Mouse (Mus musculus) heart, embryonic 12.5 days (tissue): ENCODE measurements at regions not wholly inside any gene's neighbourhood (a gene's known extent, or its start where the extent isn't known, plus 50 kb on each side); places are given as distances from the start of the nearest gene placed in this dataset.

Experiments used
- ATAC-seq: fragments of 200-750 bp; cut with Nextera tagmentation; 2 replicates; pipeline ENCODE4 v1.8.0; 2017; ENCODE audit warnings: moderate TSS enrichment, moderate library complexity; ENCODE audit not compliant: insufficient number of reproducible peaks, low FRiP score
- H3K27ac ChIP-seq: fragments of 300-500 bp; sonication (generic); 2 replicates; pipeline ENCODE4 v1.5.1; 2016; ENCODE audit warnings: mild to moderate bottlenecking, moderate library complexity; ENCODE audit not compliant: poor library complexity, severe bottlenecking
- H3K27me3 ChIP-seq: fragments of 300-500 bp; sonication (generic); replicated peaks from 2 replicates; pipeline ENCODE4 v1.6.1; 2016; ENCODE audit warnings: mild to moderate bottlenecking, moderate library complexity
- H3K36me3 ChIP-seq: fragments of 300-500 bp; sonication (generic); 2 replicates; pipeline ENCODE4 v1.6.1; 2016; ENCODE audit warnings: mild to moderate bottlenecking, moderate library complexity
- H3K4me1 ChIP-seq: fragments of 300-500 bp; sonication (generic); replicated peaks from 2 replicates; pipeline ENCODE4 v1.6.1; 2016; ENCODE audit warnings: mild to moderate bottlenecking
- H3K4me2 ChIP-seq: fragments of 300-500 bp; sonication (generic); 2 replicates; pipeline ENCODE4 v1.6.1; 2016; ENCODE audit warnings: mild to moderate bottlenecking, moderate library complexity
- H3K4me3 ChIP-seq: fragments of 300-500 bp; sonication (generic); 2 replicates; pipeline ENCODE4 v1.5.1; 2016; ENCODE audit warnings: mild to moderate bottlenecking
- H3K9ac ChIP-seq: fragments of 300-500 bp; sonication (generic); 2 replicates; pipeline ENCODE4 v1.6.1; 2016; ENCODE audit warnings: mild to moderate bottlenecking, moderate library complexity
- H3K9me3 ChIP-seq: fragments of 300-500 bp; sonication (generic); replicated peaks from 2 replicates; pipeline ENCODE4 v1.6.1; 2016; ENCODE audit warnings: mild to moderate bottlenecking, moderate library complexity
- WGBS: fragments of 180-500 bp; shearing (Covaris S2); methylation state at CpG from one replicate; pipeline ENCODE4 v1.1.7; 2016; 5-methylcytosine and 5-hydroxymethylcytosine counted together

- 51% methylated on average over 8 of the region's 8 CpGs for WGBS
- Histone ChIP-seq H3K4me1 (peaks cover 28% of the 10 kb centered on the region), H3K27me3 (peaks cover 43% of the 10 kb centered on the region)
Observed at GRCm38 (mm10) chr19:45308676-45309275, 54.8 kb upstream of the Btrc start.

GRCm38 (mm10) chr19:45310291-45310881 is 53.1 kb upstream of the Btrc start:
- peak overlapping the region; percentile 31 for H3K4me3 ChIP-seq
- H3K9ac ChIP-seq, result peak overlapping the region; percentile 37; the same call in 1 of the 2 replicates
- 30% methylated on average over 5 of the region's 5 CpGs for WGBS
- no peak for ATAC-seq
- no peak overlapping the region for H3K27ac ChIP-seq
- H3K36me3 ChIP-seq, result no peaks in the 10 kb centered on the region
- peaks cover 28% of the 10 kb centered on the region for H3K4me1 ChIP-seq
- no peaks in the 10 kb centered on the region for H3K9me3 ChIP-seq
- peak overlapping the region; percentile 68 for H3K4me2 ChIP-seq
- peaks cover 29% of the 10 kb centered on the region for H3K27me3 ChIP-seq

More at GRCm38 (mm10) chr19:45308676-45309275, 54.8 kb upstream of the Btrc start:
- H3K27ac ChIP-seq, result no peak overlapping the region
- no peak overlapping the region for H3K4me3 ChIP-seq
- ATAC-seq, result no peak
- no peaks in the 10 kb centered on the region for H3K36me3 ChIP-seq
- H3K9me3 ChIP-seq, result no peaks in the 10 kb centered on the region
- no peak overlapping the region for H3K4me2 ChIP-seq
- H3K9ac ChIP-seq, result no peak overlapping the region

- peaks cover 28% of the 10 kb centered on the region for H3K4me1 ChIP-seq
- H3K4me3 ChIP-seq, result peak overlapping the region; percentile 31
- ATAC-seq, result 0 out of 2 replicates have a peak, but pooled peaks have one; percentile 23
- 16% methylated on average over 15 of the region's 15 CpGs for WGBS
- H3K27me3 ChIP-seq, result peaks cover 22% of the 10 kb centered on the region
- peak overlapping the region; percentile 68 for H3K4me2 ChIP-seq
- H3K9me3 ChIP-seq, result no peaks in the 10 kb centered on the region
- H3K36me3 ChIP-seq, result no peaks in the 10 kb centered on the region
- peak overlapping the region; percentile 37; the same call in 1 of the 2 replicates for H3K9ac ChIP-seq
- H3K27ac ChIP-seq, result no peak overlapping the region
Observed at GRCm38 (mm10) chr19:45310944-45311603, 52.5 kb upstream of the Btrc start.

GRCm38 (mm10) chr19:45311831-45312537 is 51.5 kb upstream of the Btrc start:
- WGBS, result 77% methylated on average over 19 of the region's 19 CpGs
- H3K27me3 ChIP-seq, result peaks cover 16% of the 10 kb centered on the region; the same call in 1 of the 2 replicates

GRCm38 (mm10) chr19:45312713-45313365 is 50.7 kb upstream of the Btrc start:
- Histone ChIP-seq H3K9me3 (no peaks in the 10 kb centered on the region), H3K36me3 (no peaks in the 10 kb centered on the region), H3K4me1 (peaks cover 26% of the 10 kb centered on the region), H3K27ac (no peak overlapping the region), H3K4me3 (no peak overlapping the region), H3K4me2 (no peak overlapping the region), H3K27me3 (0 out of 2 replicates have a peak, but pooled peaks cover 13% of the 10 kb centered on the region), H3K9ac (no peak overlapping the region)
- 33% methylated on average over 6 of the region's 6 CpGs for WGBS
- no peak for ATAC-seq

More at GRCm38 (mm10) chr19:45311831-45312537, 51.5 kb upstream of the Btrc start:
- Histone ChIP-seq H3K4me2 (no peak overlapping the region), H3K9me3 (no peaks in the 10 kb centered on the region), H3K4me3 (no peak overlapping the region), H3K27ac (no peak overlapping the region), H3K36me3 (no peaks in the 10 kb centered on the region), H3K4me1 (peaks cover 28% of the 10 kb centered on the region), H3K9ac (no peak overlapping the region)
- ATAC-seq, result no peak
